Mouse (Mus musculus) heart, postnatal 0 days (tissue): Measurements from ENCODE around the gene Mlxip.

Experiments used
- CTCF ChIP-seq: IDR thresholded peaks from 2 replicates; pipeline ENCODE4 v1.5.1; 2016; ENCODE audit warnings: antibody characterized with exemption, control low read depth, low read depth
- EP300 ChIP-seq: IDR thresholded peaks from 2 replicates; pipeline ENCODE4 v1.6.1; 2016; ENCODE audit warnings: antibody characterized with exemption, low read depth

DNA sequence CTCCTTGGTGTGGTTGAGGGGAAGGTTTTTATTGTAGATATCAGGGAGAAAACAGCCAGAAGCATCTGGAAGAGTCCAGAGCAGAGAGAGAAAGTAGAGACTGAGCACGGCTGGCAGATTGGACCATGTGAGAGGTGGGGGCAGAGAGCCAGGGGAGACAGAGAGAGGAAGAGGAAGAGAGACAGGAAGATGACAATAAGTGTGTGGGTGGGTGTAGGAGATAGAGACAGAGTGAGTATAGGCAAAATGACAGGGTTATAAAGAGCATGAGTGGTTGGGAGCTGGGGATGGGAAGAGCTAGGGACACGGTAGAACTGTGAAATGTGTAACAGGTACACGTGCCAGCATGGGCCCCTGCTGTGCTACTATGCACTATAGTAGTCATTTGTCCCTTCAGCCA, 6.1 kb upstream of the Mlxip start:
- TF ChIP-seq CTCF (no peak), EP300 (no peak)
